Mouse (Mus musculus): Measurements from ENCODE around the gene Adra1b.

- no peak for TF ChIP-seq POLR2A (IDR thresholded peaks at IDR 0.05; ENCODE audit: control insufficient read depth, extremely low read depth, insufficient read depth, low read length, poor library complexity)
- TF ChIP-seq CTCF (IDR thresholded peaks at IDR 0.05; ENCODE audit: borderline replicate concordance, control insufficient read depth, extremely low read depth, insufficient read depth, low read length, poor library complexity), result no peak
Observed at GRCm38 (mm10) chr11:43911646-43912045, 10.6 kb upstream of the Adra1b start.

Measured in thymus, adult 2 months (tissue).